Mouse (Mus musculus) liver, embryonic 11.5 days (tissue): ENCODE data around the gene Gopc. TPM values are rescaled to one million over a fixed set of nuclear protein-coding genes. Genes with fewer than 3 reads are reported as not detected.

Experiments used
- ATAC-seq: fragments of 200-750 bp; cut with Nextera tagmentation; replicated peaks from 2 replicates; pipeline ENCODE4 v1.8.0; 2017; ENCODE audit warnings: moderate number of reproducible peaks, mild to moderate bottlenecking, moderate TSS enrichment, moderate library complexity; ENCODE audit not compliant: low FRiP score
- DNase-seq: peaks from one replicate; pipeline ENCODE4 v3.0.0-alpha.2; 2017; ENCODE audit warnings: low spot score
- H3K27ac ChIP-seq: fragments of 300-500 bp; sonication (generic); 2 replicates; pipeline ENCODE4 v1.5.1; 2014; ENCODE audit warnings: mild to moderate bottlenecking, low read depth, low read length, control low read depth
- H3K27me3 ChIP-seq: fragments of 300-500 bp; sonication (generic); replicated peaks from 2 replicates; pipeline ENCODE4 v1.6.1; 2014; ENCODE audit warnings: low read length, mixed read lengths; ENCODE audit not compliant: control insufficient read depth, insufficient read depth
- H3K36me3 ChIP-seq: fragments of 300-500 bp; sonication (generic); 2 replicates; pipeline ENCODE4 v1.6.1; 2014; ENCODE audit warnings: mild to moderate bottlenecking, low read length, moderate library complexity, mixed read lengths; ENCODE audit not compliant: control insufficient read depth, insufficient read depth
- H3K4me1 ChIP-seq: fragments of 300-500 bp; sonication (generic); replicated peaks from 2 replicates; pipeline ENCODE4 v1.6.1; 2014; ENCODE audit warnings: low read length, mixed read lengths; ENCODE audit not compliant: control insufficient read depth, insufficient read depth
- H3K4me2 ChIP-seq: fragments of 300-500 bp; sonication (generic); 2 replicates; pipeline ENCODE4 v1.6.1; 2014; ENCODE audit warnings: mild to moderate bottlenecking, control low read depth, moderate library complexity
- H3K4me3 ChIP-seq: fragments of 300-500 bp; sonication (generic); 2 replicates; pipeline ENCODE4 v1.5.1; 2014; ENCODE audit warnings: low read depth, low read length, control low read depth
- H3K9ac ChIP-seq: fragments of 300-500 bp; sonication (generic); 2 replicates; pipeline ENCODE4 v1.6.1; 2014; ENCODE audit warnings: low read depth, low read length, control low read depth
- H3K9me3 ChIP-seq: fragments of 300-500 bp; sonication (generic); 2 replicates; pipeline ENCODE4 v1.6.1; 2016; ENCODE audit warnings: low read length, inconsistent platforms, mixed read lengths; ENCODE audit not compliant: control insufficient read depth
- WGBS: fragments of 180-500 bp; shearing (Covaris S2); extraction: QIAGEN DNeasy Blood & Tissue Kit; methylation state at CpG from one replicate; pipeline ENCODE4 v1.1.7; 2014; 5-methylcytosine and 5-hydroxymethylcytosine counted together
- polyA plus RNA-seq: library from polyadenylated mRNA; unstranded; fragments of >200 nt; fragmentation: Nextera tagmentation; extraction: Ambion mirVana; gene quantifications from 2 replicates; pipeline ENCODE4 v1.2.1, GENCODE M21; 2014

The Gopc gene
- polyA plus RNA-seq, 1 experiment from 2014 or later = 9.8 TPM

GRCm38 (mm10) chr10:52398715-52399114 lies 16.8 kb upstream of the Gopc start:
- ATAC-seq = no peak

DNA sequence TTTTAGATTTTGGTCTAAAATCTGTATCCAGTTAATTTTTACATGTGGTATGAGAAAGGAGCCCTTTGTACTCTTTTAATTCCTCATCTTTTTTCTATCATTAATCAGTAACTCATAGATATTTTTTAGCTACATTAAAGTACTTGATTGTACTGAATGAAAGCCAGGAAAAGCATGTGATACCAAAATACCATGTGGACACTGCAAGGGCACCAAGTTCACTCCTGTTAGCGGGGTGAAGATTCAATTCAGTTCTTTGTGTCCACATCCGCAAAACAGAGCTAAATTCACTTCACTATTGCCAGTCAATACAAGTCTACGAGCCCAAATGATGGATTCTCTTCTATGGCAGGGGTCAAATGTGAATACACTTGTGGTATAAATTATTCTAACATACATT lies 14.7 kb upstream of the Gopc start:
- no peak overlapping the region for H3K27ac ChIP-seq
- H3K9me3 ChIP-seq = no peaks in the 10 kb centered on the region
- H3K4me1 ChIP-seq = no peaks in the 10 kb centered on the region
- no peaks in the 10 kb centered on the region for H3K36me3 ChIP-seq
- 85% methylated on average over 3 of the region's 3 CpGs for WGBS
- H3K4me2 ChIP-seq = no peak overlapping the region
- H3K9ac ChIP-seq = no peak overlapping the region
- no peak for DNase-seq
- no peak overlapping the region for H3K4me3 ChIP-seq
- no peak for ATAC-seq
- H3K27me3 ChIP-seq = no peaks in the 10 kb centered on the region

More at GRCm38 (mm10) chr10:52398715-52399114, 16.8 kb upstream of the Gopc start:
- WGBS = 67% methylated on average over 2 of the region's 2 CpGs
- Histone ChIP-seq H3K4me2 (no peak overlapping the region), H3K4me1 (no peaks in the 10 kb centered on the region), H3K36me3 (no peaks in the 10 kb centered on the region), H3K27ac (no peak overlapping the region), H3K27me3 (no peaks in the 10 kb centered on the region), H3K4me3 (no peak overlapping the region), H3K9ac (no peak overlapping the region), H3K9me3 (no peaks in the 10 kb centered on the region)
- no peak for DNase-seq

DNA sequence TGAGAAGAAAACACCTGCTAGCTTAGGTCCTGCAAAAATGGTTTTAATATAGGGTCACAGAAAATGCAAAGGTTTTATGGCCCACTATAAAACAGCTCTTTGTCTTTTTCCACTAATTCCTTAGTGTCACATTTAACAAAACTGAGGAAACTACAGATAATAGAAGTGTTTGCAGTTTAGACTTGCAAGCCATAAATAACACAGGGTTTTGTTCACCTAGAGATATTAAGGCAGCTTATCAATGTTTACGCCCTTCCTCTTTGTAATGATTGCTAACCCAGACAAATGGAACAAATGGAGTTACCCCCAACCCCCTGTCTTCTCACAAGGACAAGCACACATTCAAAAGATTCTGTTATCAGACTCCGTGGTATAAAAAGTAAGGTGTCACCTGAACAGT lies 9.3 kb upstream of the Gopc start:
- Histone ChIP-seq H3K4me3 (no peak overlapping the region), H3K4me2 (no peak overlapping the region), H3K27me3 (no peaks in the 10 kb centered on the region), H3K36me3 (no peaks in the 10 kb centered on the region), H3K4me1 (no peaks in the 10 kb centered on the region), H3K9me3 (no peaks in the 10 kb centered on the region), H3K9ac (no peak overlapping the region), H3K27ac (no peak overlapping the region)
- DNase-seq (no peak), ATAC-seq (no peak)
- WGBS = 61% methylated on average over 2 of the region's 2 CpGs

DNA sequence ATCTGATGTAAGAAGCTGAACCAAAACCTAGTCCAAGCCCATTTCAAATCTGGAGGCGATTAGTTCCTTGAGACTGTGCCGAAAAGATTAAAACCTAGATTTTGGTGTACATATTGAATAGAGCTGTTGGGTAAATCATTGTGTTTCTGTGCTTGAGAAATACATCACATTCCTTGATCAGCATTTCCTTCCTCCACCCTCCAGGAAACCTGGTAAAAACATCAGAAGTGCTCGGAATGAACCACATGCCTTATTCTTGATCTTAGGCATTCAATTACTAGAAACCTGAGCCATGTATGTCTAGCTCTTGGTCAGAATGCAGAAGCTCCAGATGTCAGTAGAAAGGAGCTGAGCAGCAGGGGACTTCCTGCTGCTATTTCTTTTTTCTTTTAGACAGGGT lies 7.5 kb upstream of the Gopc start:
- no peak for DNase-seq
- no peak overlapping the region for H3K27ac ChIP-seq
- WGBS = 76% methylated on average over 3 of the region's 3 CpGs

DNA sequence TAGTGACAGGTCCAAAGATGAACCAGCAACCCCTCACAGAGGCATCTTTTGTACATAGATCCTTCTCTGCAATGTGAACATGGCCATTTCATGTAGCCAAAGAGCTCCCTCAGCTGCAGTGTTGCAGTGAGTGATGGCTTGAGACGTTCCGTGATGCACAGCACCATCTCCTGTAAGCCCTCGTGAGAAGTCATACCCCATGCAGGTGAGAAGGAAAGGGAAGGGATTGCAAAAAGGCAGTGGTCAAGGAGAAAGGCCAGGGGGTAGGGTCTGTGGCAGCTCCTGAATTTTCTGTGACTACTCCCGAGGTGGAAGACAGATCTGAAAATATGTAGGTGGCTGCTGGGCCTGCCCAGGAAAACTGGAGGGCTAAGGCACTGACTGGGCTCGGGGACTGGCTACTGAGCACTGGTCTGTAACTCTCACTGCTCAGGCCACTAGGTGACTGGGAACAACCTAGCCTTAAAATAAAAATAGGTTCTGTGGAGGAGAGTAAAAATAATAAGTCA lies 7.1 kb upstream of the Gopc start, which contains the start of gene Nepn:
Gene Nepn, plus strand, starts transcription at position 51 of the 509 bp plus-strand sequence.
- ATAC-seq = no peak
- no peak for DNase-seq
- H3K9ac ChIP-seq = no peak within 1 kb of the TSS
- H3K27me3 ChIP-seq = no peaks in the 10 kb centered on the region
- no peak within 1 kb of the TSS for H3K4me2 ChIP-seq
- no peak within 1 kb of the TSS for H3K27ac ChIP-seq
- no peaks in the 10 kb centered on the region for H3K4me1 ChIP-seq
- H3K4me3 ChIP-seq = no peak within 1 kb of the TSS
- no peaks in the 10 kb centered on the region for H3K9me3 ChIP-seq
- H3K36me3 ChIP-seq = no peaks in the 10 kb centered on the region
- 68% methylated on average over 5 of the region's 5 CpGs for WGBS

More for the DNA sequence above, 7.5 kb upstream of the Gopc start:
- Histone ChIP-seq H3K4me3 (no peak overlapping the region), H3K9ac (no peak overlapping the region), H3K9me3 (no peaks in the 10 kb centered on the region), H3K4me1 (no peaks in the 10 kb centered on the region), H3K36me3 (no peaks in the 10 kb centered on the region), H3K27me3 (no peaks in the 10 kb centered on the region), H3K4me2 (no peak overlapping the region)
- no peak for ATAC-seq

DNA sequence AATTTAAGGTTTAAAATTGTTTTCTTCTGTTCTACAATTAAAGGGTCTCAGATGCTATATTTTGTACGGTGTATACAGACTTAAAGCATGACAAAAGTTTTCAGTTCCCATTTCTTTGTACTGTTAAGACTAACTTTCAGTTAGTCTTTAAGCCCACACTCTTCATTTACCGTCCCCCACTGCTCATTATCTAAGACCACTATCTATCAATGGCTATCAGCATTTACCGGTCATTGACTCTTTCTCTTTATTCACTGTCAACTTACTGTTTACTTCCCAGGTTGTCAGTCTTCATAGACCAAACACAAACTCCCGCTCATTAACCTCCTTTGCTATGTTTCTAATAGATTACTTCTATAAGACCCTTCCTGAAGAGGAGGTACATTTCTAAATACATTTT lies 5.3 kb upstream of the Gopc start:
- H3K4me2 ChIP-seq = no peak overlapping the region
- 50% methylated on average over 4 of the region's 4 CpGs for WGBS
- H3K9ac ChIP-seq = no peak overlapping the region
- H3K9me3 ChIP-seq = no peaks in the 10 kb centered on the region
- H3K27me3 ChIP-seq = no peaks in the 10 kb centered on the region
- peaks cover 3% of the 10 kb centered on the region; the same call in 1 of the 2 replicates for H3K4me1 ChIP-seq
- DNase-seq = no peak
- H3K4me3 ChIP-seq = no peak overlapping the region
- ATAC-seq = no peak
- H3K36me3 ChIP-seq = no peaks in the 10 kb centered on the region
- H3K27ac ChIP-seq = no peak overlapping the region

DNA sequence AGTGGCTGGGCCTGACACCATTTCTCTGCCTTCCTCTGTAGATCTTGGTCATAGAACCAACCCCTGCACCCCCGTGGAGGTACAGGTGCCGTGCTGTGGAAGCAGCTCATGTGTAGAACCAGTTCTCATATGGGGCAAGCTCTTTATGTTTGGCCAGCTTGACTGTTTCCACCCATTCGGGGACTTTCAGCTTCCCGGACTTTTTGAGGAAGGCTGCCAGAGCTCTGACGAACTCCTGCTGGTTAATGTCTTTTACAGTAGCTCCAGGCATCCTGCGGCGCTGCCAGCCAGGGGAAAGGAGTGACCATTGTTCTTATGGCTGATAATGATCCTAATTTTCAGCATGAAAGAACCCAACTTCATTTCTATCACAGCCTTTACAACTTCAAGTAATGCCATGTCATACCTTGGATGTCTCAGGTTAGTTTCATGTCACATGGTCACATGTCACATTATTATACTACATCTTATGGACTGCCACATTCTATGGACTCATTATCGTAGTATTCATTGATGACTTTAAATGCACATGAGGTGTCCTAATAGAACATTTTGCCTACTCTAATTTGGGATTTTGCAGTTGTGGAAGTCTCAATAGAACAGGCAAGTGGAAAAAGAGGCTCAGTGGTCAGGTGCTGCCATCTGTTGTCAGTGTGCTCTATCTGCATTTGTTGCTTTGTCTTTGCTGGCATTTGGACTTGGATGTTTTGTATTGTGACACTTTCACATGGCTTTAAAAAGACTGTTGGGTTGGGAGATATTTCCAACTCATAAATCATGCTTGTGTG lies 3.1 kb upstream of the Gopc start:
- no peaks in the 10 kb centered on the region for H3K27me3 ChIP-seq
- ATAC-seq = no peak
- no peak overlapping the region for H3K4me2 ChIP-seq
- no peak overlapping the region for H3K9ac ChIP-seq
- no peak overlapping the region for H3K27ac ChIP-seq
- no peak overlapping the region for H3K4me3 ChIP-seq
- H3K4me1 ChIP-seq = peaks cover 6% of the 10 kb centered on the region
- WGBS = 50% methylated on average over 8 of the region's 8 CpGs
- no peaks in the 10 kb centered on the region for H3K9me3 ChIP-seq
- no peaks in the 10 kb centered on the region for H3K36me3 ChIP-seq
- DNase-seq = no peak

- no peak for DNase-seq
- no peaks in the 10 kb centered on the region for H3K27me3 ChIP-seq
- no peak overlapping the region for H3K27ac ChIP-seq
- ATAC-seq = no peak
- H3K4me3 ChIP-seq = no peak overlapping the region
- no peak overlapping the region for H3K9ac ChIP-seq
- H3K36me3 ChIP-seq = no peaks in the 10 kb centered on the region
- H3K4me1 ChIP-seq = peaks cover 6% of the 10 kb centered on the region
- no peaks in the 10 kb centered on the region for H3K9me3 ChIP-seq
- no peak overlapping the region for H3K4me2 ChIP-seq
- 92% methylated on average over 1 of the region's 1 CpGs for WGBS
These were observed 1.6 kb upstream of the Gopc start for GRCm38 (mm10) chr10:52383522-52383921.

DNA sequence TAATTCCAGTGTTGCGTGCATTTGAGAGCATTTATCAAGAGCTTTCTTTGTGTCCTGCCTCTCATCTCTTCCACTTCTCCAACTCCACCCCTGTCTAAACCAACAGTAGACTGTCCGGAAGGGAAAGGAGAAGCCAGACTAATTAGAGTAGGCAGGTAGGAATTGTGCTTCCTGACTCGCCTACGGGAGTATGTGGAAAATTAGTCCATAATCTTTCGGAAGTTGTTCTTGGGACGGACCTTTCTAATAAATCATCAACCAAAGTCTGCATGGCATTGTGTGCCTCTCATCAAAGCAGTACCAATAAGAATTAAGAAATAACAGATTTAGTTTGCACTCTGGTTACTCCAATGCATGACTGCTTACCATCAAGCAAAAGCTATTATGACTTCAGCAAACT lies 1.1 kb upstream of the Gopc start:
- 79% methylated on average over 6 of the region's 6 CpGs for WGBS
- H3K4me2 ChIP-seq = peak overlapping the region; percentile 72
- H3K36me3 ChIP-seq = no peaks in the 10 kb centered on the region
- no peaks in the 10 kb centered on the region for H3K9me3 ChIP-seq
- peaks cover 6% of the 10 kb centered on the region for H3K4me1 ChIP-seq
- DNase-seq (no peak), ATAC-seq (no peak)
- H3K9ac ChIP-seq = peak overlapping the region; percentile 90
- H3K4me3 ChIP-seq = peak overlapping the region; percentile 89
- H3K27ac ChIP-seq = no peak overlapping the region
- no peaks in the 10 kb centered on the region for H3K27me3 ChIP-seq
